In the genomic region with DNA sequence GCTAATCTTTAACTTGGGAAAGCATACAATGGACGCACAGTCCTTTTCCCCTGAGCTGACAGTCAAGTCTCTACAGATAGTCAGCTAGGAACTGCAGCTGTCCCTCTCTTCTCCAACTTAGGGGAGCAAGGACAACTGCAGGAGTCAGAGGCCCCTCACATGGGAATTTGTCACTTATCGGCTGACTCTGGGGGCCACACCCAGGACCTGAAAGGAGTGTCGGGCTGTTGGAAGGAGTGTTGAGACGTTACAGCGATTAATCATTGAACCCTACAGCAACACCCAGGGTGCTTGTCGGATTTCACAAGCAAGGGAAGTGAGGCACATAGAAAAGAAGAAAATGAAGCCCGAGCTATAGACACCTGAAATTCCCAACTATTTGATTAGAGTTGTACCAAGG, we compare ENCODE assay signal across 14 mouse cellular contexts. TPM values are rescaled to one million over a fixed set of nuclear protein-coding genes. Genes with fewer than 3 reads are reported as not detected.
"Had no signal": no experiment of that assay in that cellular context is flagged by ENCODE, and none has a peak within 500 bp of the region (broad histone marks: within the 10 kb centered on the region; RNA-seq: fewer than 3 reads in every experiment).

No protein-coding gene starts in this region.

- H3K27me3 ChIP-seq: lung, embryonic 15.5 days; midbrain, embryonic 15.5 days had no signal

- H3K27ac ChIP-seq: limb, embryonic 10.5 days; liver, embryonic 14.5 days; lung, embryonic 15.5 days; macrophage; midbrain, embryonic 15.5 days; neural tube, embryonic 12.5 days had no signal

- H3K36me3 ChIP-seq: limb, embryonic 10.5 days; lung, embryonic 15.5 days; midbrain, embryonic 15.5 days had no signal

- H3K9ac ChIP-seq: liver, embryonic 14.5 days; lung, embryonic 15.5 days; midbrain, embryonic 15.5 days; neural tube, embryonic 12.5 days had no signal

- H3K9me3 ChIP-seq: limb, embryonic 10.5 days; lung, embryonic 15.5 days; megakaryocyte, embryonic 14.5 days; midbrain, embryonic 15.5 days; neural tube, embryonic 12.5 days had no signal

- H3K4me2 ChIP-seq: lung, embryonic 15.5 days; midbrain, embryonic 11.5 days; midbrain, embryonic 15.5 days; neural tube, embryonic 12.5 days had no signal

- ATAC-seq: midbrain, embryonic 15.5 days had no signal

- DNase-seq: kidney, adult 11 months; kidney, postnatal 14 days; lung, postnatal 14 days; spleen, adult 18-20 months; thymus, adult 18-20 months; thymus, postnatal 25 days had no signal

- H3K4me3 ChIP-seq: limb, embryonic 10.5 days; lung, embryonic 15.5 days; megakaryocyte, embryonic 14.5 days; midbrain, embryonic 15.5 days; neural tube, embryonic 12.5 days had no signal

RNA-seq across cellular contexts. Expression of a gene that starts 12.6 kb away (rescaled TPM):
- polyA plus RNA-seq: macrophage had no signal
